Mouse (Mus musculus): ENCODE measurements around the gene Serf2.

Serf2 gene

GRCm38 (mm10) chr2:121505942-121506882 is 57.2 kb downstream of the Serf2 start, which contains the start of the genes Mfap1a and Wdr76:
TSS of gene Mfap1a (minus strand) at chr2:121506665.
TSS of gene Wdr76 (plus strand) at chr2:121506723.
- peak; percentile 73 to 78 for DNase-seq (ENCODE audit: low spot score in 2 of 2)

DNA sequence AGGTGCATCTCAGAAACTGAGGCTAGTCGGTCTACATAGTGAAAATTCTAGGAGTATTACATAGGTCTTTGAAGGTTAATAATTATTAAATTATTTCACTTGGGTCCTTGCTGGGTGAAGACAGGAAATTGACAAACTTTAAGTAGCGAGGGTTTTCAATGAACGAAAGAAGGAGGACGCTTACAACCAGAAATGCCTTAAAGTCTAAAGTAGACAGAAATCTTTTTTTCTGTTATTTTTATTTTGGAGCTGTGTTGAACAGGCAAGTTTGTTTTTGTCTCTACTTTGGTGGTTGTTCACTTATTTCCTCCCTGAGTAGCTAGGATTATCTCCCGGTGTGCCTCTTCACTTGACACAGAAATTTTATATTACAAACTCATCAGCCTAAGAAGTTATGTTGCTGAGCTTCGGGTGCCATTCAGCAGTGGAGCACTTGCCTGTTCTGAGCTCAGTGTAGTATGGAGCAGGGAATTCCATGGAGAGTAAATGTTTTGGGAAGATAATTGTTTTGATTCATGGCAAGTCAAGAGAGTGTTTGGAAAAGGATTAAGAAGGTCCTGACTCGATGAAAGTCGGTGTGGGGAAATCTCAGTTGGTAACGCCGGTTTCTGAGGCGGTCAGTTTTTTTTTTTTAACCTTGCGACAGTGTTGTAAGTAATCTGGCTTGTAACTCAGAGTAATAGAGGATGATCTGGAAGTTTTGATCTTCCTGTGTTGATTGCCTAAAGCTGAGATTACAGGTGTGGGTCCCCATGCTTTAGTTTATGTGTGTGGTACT is 58.4 kb downstream of the Serf2 start:
- no peak for DNase-seq (ENCODE audit: low spot score in 2 of 2)

Measured in urinary bladder, adult 18-20 months (tissue).